Mouse (Mus musculus) ES-Bruce4 (cell line): Measurements from ENCODE around the gene Hivep1. TPM values are rescaled to one million over a fixed set of nuclear protein-coding genes. Genes with fewer than 3 reads are reported as not detected.

Experiments used
- H3K27ac ChIP-seq: 2 replicates; pipeline ENCODE4 v1.5.1; 2012; ENCODE audit warnings: low read length, inconsistent platforms; ENCODE audit not compliant: insufficient read depth
- H3K27me3 ChIP-seq: 2 replicates; pipeline ENCODE4 v1.6.1; 2012; ENCODE audit warnings: mild to moderate bottlenecking, low read length, inconsistent platforms; ENCODE audit not compliant: control insufficient read depth, poor library complexity, insufficient read depth, severe bottlenecking
- H3K36me3 ChIP-seq: 2 replicates; pipeline ENCODE4 v1.6.1; 2012; ENCODE audit warnings: inconsistent platforms, mild to moderate bottlenecking, low read length, moderate library complexity; ENCODE audit not compliant: control insufficient read depth, poor library complexity, insufficient read depth, severe bottlenecking
- H3K4me1 ChIP-seq: one replicate; pipeline ENCODE4 v1.8.1; 2011; ENCODE audit warnings: low read length; ENCODE audit not compliant: control insufficient read depth, insufficient read depth
- H3K4me3 ChIP-seq: 2 replicates; pipeline ENCODE4 v1.5.1; 2011; ENCODE audit warnings: low read depth, mild to moderate bottlenecking, low read length
- H3K9ac ChIP-seq: 2 replicates; pipeline ENCODE4 v1.6.1; 2012; ENCODE audit warnings: low read depth, mild to moderate bottlenecking, inconsistent platforms; ENCODE audit not compliant: poor library complexity, severe bottlenecking
- H3K9me3 ChIP-seq: replicated peaks from 2 replicates; pipeline ENCODE4 v1.6.1; 2012; ENCODE audit warnings: mild to moderate bottlenecking, low read length, inconsistent platforms; ENCODE audit not compliant: control insufficient read depth, poor library complexity, insufficient read depth, severe bottlenecking
- CTCF ChIP-seq: IDR thresholded peaks from one replicate; pipeline ENCODE4 v1.8.1; 2011; ENCODE audit warnings: low read depth, low read length
- EP300 ChIP-seq: IDR thresholded peaks from 2 replicates; pipeline ENCODE4 v1.6.1; 2011; ENCODE audit warnings: low read depth, low read length; ENCODE audit not compliant: insufficient read depth
- POLR2A ChIP-seq: IDR thresholded peaks from one replicate; pipeline ENCODE4 v1.8.1; 2011; ENCODE audit warnings: low read length; ENCODE audit not compliant: insufficient read depth
- polyA plus RNA-seq: library from polyadenylated mRNA; stranded (reverse); fragments of >200 nt; gene quantifications from 2 replicates; pipeline ENCODE4 v1.2.4, GENCODE M21; 2011; ENCODE audit warnings: low read depth; ENCODE audit not compliant: missing spikeins, insufficient read depth, insufficient read length

The Hivep1 gene
- polyA plus RNA-seq, 1 experiment: 18.2 TPM

GRCm38 (mm10) chr13:42071011-42071410 lies 19.2 kb downstream of the Hivep1 start:
- Histone ChIP-seq H3K9ac (no peak overlapping the region), H3K36me3 (no peaks in the 10 kb centered on the region), H3K27ac (no peak overlapping the region), H3K4me3 (no peak overlapping the region), H3K27me3 (no peaks in the 10 kb centered on the region), H3K4me1 (no peaks in the 10 kb centered on the region), H3K9me3 (no peaks in the 10 kb centered on the region)
- TF ChIP-seq EP300: no peak
- TF ChIP-seq POLR2A: no peak
- no peak for TF ChIP-seq CTCF

DNA sequence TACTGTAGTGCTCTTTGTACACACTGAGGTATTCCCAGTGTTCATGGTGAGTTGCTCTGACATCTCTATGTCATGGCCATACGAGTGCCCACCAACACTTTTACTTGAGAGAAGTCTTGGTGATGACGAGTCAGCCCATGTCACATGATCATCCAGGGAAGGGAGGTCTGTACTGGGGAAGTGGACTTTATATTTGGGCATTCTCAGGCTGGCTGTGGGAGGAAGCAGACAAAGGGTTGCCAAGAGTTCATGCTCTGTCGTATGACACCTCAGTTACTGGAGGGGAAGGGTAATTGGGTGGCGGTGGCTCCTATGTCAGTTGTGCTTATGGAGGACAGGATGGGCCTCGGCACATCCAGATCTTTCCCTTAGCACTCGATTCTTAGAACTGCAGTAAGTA lies 21.5 kb downstream of the Hivep1 start:
- no peaks in the 10 kb centered on the region for H3K27me3 ChIP-seq
- H3K36me3 ChIP-seq: no peaks in the 10 kb centered on the region
- no peaks in the 10 kb centered on the region for H3K4me1 ChIP-seq
- TF ChIP-seq CTCF (no peak), POLR2A (no peak), EP300 (no peak)
- no peak overlapping the region for H3K27ac ChIP-seq
- H3K4me3 ChIP-seq: no peak overlapping the region
- no peaks in the 10 kb centered on the region for H3K9me3 ChIP-seq
- H3K9ac ChIP-seq: no peak overlapping the region

GRCm38 (mm10) chr13:42075546-42075945 lies 23.7 kb downstream of the Hivep1 start:
- Histone ChIP-seq H3K9ac (no peak overlapping the region), H3K36me3 (no peaks in the 10 kb centered on the region; the same call in 1 of the 2 replicates), H3K27ac (no peak overlapping the region), H3K4me3 (no peak overlapping the region), H3K9me3 (no peaks in the 10 kb centered on the region), H3K4me1 (no peaks in the 10 kb centered on the region), H3K27me3 (no peaks in the 10 kb centered on the region)
- TF ChIP-seq EP300 (no peak), POLR2A (no peak), CTCF (no peak)

DNA sequence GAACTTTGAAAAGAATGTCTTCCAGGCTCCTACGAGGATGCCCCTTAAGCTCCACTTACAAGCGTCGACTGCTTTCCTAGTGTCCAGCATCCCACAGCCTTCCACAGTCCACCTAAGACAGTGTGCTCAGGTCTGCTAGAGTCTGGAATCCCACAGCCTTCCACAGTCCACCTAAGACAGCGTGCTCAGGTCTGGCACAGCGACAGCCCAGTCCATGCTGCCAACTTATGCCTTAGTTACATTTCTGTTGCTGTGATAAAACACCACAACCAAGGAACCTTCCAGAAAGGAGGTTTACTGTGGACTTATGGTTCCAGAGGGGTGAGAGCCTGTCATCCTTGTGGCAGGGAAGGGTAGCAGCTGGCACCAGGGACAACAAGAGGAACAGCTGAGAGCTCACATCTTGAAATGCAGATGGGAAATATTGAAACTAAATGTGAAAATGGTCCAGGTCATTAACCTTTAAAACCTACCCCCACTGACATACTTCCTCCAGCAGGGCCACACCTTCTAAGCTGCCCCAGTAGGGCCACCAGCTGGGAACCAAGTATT lies 25.0 kb downstream of the Hivep1 start:
- H3K27me3 ChIP-seq: no peaks in the 10 kb centered on the region
- H3K36me3 ChIP-seq: no peaks in the 10 kb centered on the region; the same call in 1 of the 2 replicates
- H3K9ac ChIP-seq: no peak overlapping the region
- no peak overlapping the region for H3K27ac ChIP-seq
- no peaks in the 10 kb centered on the region for H3K9me3 ChIP-seq
- TF ChIP-seq CTCF (no peak), EP300 (no peak), POLR2A (no peak)
- H3K4me3 ChIP-seq: no peak overlapping the region
- no peaks in the 10 kb centered on the region for H3K4me1 ChIP-seq

DNA sequence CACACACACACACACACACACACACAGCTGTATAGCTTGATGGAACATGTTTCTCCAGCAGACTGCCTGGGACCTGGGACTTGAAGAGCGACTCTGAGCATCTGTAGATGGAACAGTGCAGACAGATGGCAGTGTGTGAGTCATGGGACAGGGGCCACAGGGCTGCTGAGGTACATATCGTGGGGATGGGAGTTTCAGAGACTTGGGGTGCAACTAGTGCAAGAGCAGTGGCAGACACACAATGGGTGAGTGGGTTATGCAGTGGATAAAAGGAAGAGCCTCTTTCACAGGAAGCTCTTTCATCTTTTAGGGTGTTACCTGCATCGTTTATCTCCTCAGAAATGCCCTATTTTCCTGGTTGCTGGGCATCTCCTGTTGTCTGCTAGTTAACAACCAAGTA lies 25.8 kb downstream of the Hivep1 start:
- Histone ChIP-seq H3K4me3 (no peak overlapping the region), H3K27ac (no peak overlapping the region), H3K9me3 (no peaks in the 10 kb centered on the region), H3K27me3 (no peaks in the 10 kb centered on the region), H3K36me3 (no peaks in the 10 kb centered on the region; the same call in 1 of the 2 replicates), H3K9ac (no peak overlapping the region), H3K4me1 (no peaks in the 10 kb centered on the region)
- TF ChIP-seq EP300 (no peak), CTCF (no peak), POLR2A (no peak)

GRCm38 (mm10) chr13:42080131-42080916 lies 28.5 kb downstream of the Hivep1 start:
- H3K36me3 ChIP-seq: no peaks in the 10 kb centered on the region; the same call in 1 of the 2 replicates
- no peak for TF ChIP-seq EP300
- no peaks in the 10 kb centered on the region for H3K4me1 ChIP-seq

More at GRCm38 (mm10) chr13:42080131-42080916, 28.5 kb downstream of the Hivep1 start:
- Histone ChIP-seq H3K27ac (no peak overlapping the region), H3K27me3 (no peaks in the 10 kb centered on the region), H3K4me3 (no peak overlapping the region), H3K9ac (no peak overlapping the region), H3K9me3 (no peaks in the 10 kb centered on the region)
